Mouse (Mus musculus): Measurements from ENCODE around the gene Chid1.

- TF ChIP-seq CTCF (IDR thresholded peaks at IDR 0.05; ENCODE audit: borderline replicate concordance, insufficient read depth, low read length) (no peak), POLR2A (IDR thresholded peaks at IDR 0.05; ENCODE audit: low read depth, low read length) (no peak)
Measured at GRCm38 (mm10) chr7:141456739-141457138, 82.9 kb downstream of the Chid1 start.

Data from embryonic fibroblast, embryonic 13.5 days (primary cell).